Mouse (Mus musculus): ENCODE measurements at regions not wholly inside any gene's neighbourhood (a gene's known extent, or its start where the extent isn't known, plus 50 kb on each side); places are given as distances from the start of the nearest gene placed in this dataset.
"Not testable (repeated sequence)": the region's sequence is repeated elsewhere in the genome, so short reads cannot be mapped to it uniquely, and the experiment has no call there.

DNA sequence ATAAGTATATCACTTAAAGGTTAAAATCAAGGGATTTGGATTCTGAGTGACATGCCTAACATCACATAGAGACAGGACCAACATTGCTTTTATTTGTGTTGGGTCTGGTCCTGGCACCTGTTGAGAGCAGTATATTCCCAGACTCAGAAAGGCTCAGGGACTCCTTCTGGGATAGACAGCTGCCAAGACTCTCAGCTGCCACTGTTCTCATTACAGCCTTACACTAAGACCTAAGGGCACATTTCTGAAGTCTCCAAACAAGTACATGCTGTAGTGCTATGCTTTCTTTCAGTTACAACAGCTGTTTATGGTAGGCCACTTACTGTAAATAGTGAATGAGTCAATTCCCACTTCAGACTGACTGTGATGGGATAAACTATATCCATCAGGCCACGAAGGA is 77.7 kb upstream of the Fam13a start:
- no peak for DNase-seq

GRCm38 (mm10) chr6:59103936-59104335 is 79.6 kb upstream of the Fam13a start:
- DNase-seq = no peak

DNA sequence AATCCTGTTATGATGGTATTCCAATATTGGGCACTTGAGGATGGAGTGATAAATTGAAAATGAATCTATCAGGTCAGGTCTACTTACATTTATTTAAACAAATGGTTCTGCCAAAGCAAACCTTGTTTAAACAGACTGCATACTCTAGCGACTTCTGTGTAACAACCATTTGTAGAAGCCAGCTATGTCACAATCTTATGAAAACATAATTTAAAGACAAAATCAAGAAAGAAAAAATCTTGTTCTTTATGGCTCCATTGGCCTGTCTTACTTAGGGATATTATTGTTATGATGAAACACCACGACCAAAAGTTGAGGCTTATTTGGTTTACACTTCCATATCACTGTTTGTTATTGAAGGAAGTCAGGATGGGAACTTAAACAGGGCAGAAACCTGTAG is 80.1 kb upstream of the Fam13a start:
- no peak for DNase-seq

- DNase-seq = no peak
Measured at GRCm38 (mm10) chr6:59108102-59108501, 83.8 kb upstream of the Fam13a start.

DNA sequence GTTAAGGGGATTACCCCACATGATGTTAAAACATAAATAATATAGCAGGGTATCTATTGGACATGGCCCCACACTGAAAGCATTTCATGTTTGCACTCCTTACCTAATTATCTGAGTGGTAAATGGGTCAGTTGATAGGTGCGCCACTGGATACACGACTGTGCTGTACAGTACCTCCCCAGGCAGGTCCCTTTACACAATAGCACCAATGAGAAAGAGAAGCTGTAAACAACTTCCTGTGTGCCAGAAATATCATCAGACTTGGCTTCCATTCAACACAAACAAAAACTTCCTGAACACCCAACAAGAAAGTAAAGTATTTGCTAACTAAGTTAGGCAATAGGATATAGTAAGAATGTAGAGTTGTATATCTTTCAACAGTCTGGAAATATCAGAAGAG is 76.3 kb upstream of the Tigd2 start:
- DNase-seq = no peak

- not testable (repeated sequence) for DNase-seq
Measured at GRCm38 (mm10) chr6:59133800-59134199, 74.9 kb upstream of the Tigd2 start.

DNA sequence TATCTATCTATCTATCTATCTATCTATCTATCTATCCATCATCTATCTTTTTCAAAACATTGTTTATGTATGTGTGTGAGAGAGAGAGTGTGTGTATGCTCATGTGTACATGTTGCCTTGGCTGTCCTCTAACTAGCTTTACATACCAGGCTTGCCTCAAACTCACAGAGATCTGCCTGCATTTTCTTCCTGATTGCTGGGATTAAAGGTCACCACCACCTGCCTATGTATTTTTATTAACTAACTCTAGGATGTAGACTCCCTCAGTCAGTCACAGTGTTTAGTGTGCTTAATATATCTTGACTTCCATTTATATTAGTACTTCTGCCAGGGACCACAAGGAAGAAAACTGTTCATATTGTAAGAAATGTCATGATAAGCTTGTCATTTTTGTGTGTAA is 69.0 kb upstream of the Tigd2 start:
- no peak for DNase-seq

- no peak for DNase-seq
Measured at GRCm38 (mm10) chr6:59142050-59142449, 66.6 kb upstream of the Tigd2 start.

DNA sequence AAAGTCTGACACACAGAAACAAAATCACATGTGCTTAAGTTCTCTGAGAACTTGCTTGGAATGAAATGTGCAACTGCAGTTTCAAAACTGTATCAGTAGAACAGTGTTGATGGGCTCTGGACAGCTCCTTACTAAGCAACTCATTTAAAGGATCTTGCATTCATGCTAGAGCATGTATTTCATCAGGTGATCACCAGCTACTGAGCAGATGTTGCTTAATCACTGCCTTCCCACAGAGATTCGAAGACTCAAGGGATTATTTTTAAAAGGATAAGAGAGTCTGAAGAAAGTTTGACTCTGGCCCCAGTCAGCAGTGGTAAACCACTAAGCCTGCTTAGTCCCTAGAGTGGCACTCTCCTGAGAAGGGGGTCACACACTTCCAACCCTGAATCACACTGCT is 61.2 kb upstream of the Tigd2 start:
- DNase-seq = peak; percentile 8

- DNase-seq = no peak
Measured at GRCm38 (mm10) chr6:59155636-59156035, 53.0 kb upstream of the Tigd2 start.
